Mouse (Mus musculus): ENCODE results near the gene Gprin1. TPM values are rescaled to one million over a fixed set of nuclear protein-coding genes. Genes with fewer than 3 reads are reported as not detected.

Gene Gprin1
- polyA plus RNA-seq, 1 experiment, result 41.4 TPM

DNA sequence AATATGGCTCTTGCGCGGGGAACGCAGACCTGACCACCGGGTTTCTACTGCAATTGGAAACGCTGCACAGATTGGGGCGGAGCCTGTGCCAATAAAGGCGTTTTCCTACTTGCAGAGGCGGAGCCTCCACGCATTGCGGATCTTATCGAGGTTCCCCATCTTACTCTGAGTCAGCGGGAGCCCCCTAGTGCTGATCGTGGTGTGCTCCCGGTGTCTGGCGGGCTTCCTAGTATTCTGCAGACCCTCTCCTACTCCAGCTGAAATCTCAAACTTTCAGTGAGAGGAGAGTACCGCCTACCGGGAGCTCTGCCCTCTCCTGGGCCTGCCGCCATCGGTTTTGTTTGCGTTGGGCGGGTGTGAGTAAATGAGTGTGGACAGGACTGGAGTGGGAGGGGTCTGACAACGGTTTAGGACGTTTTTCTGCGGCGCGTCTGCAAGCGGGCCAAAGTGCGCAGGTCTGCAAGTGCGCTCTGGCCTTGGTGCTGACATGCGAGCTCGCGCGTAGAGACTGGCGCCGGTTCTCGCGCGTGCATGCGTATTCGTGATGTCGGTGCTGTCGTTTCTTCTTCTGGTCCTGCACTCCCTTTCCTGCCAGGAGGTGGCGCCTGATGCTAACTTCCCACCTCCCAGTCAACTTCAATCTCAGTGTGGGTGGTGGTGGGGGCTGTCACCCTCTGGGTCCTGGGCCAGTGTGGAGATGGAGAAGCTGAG is 8.5 kb upstream of the Gprin1 start:
- no peaks in the 10 kb centered on the region for H3K27me3 ChIP-seq (ENCODE audit: control insufficient read depth, insufficient read depth, low read length)
- H3K27ac ChIP-seq (ENCODE audit: insufficient read depth, low read length), result peak overlapping the region; percentile 87
- under 1% methylated on average over 43 of the region's 43 CpGs for WGBS
- H3K4me3 ChIP-seq (replicated peaks; ENCODE audit: insufficient read depth, low read depth, low read length), result peak overlapping the region; percentile 56
- peaks cover 51% of the 10 kb centered on the region for H3K4me1 ChIP-seq (ENCODE audit: control insufficient read depth, insufficient read depth, low read length)
- DNase-seq, result peak; percentile 96 to 98
- TF ChIP-seq POLR2A (IDR thresholded peaks at IDR 0.05; ENCODE audit: borderline replicate concordance, insufficient read depth, low read length), result peak; percentile 63
- TF ChIP-seq CTCF (IDR thresholded peaks at IDR 0.05; ENCODE audit: borderline replicate concordance, insufficient read depth, low read depth, low read length), result peak; percentile 95

DNA sequence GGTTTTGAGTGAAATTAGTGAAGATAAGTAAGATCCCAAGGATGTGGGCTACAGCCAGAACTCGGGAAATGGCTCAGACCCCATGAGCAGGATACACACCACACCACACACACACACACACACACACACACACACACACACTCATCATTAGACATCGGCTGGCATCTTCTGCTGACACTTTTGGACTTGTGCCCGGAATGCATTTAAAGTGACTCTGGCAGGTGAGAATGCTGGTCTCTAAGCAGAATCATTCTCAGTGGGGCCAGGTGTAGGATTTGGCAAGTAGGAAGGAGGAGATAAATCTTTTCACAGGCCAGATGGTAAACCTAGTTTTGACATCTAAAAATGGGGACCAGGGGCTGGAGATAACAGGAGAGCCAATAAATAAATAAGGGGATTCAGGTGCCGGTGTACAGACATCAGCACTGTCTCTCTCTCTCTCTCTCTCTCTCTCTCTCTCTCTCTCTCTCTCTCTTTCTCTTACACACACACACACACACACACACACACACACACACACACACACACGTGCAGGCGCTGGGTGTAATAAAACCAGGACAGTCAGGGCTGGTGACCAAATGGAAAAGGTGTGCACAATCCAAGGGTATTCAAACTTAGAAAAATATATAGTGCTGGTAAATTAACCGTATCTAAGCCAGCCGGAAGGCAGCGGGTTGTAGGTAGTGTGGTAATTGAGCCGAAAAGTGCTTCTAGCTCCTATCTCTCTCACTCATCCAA is 7.6 kb upstream of the Gprin1 start:
- peak overlapping the region; percentile 56 for H3K4me3 ChIP-seq (replicated peaks; ENCODE audit: insufficient read depth, low read depth, low read length)
- H3K27ac ChIP-seq (ENCODE audit: insufficient read depth, low read length), result peak overlapping the region; percentile 87
- no peak for TF ChIP-seq POLR2A (IDR thresholded peaks at IDR 0.05; ENCODE audit: borderline replicate concordance, insufficient read depth, low read length)
- no peak for TF ChIP-seq CTCF (IDR thresholded peaks at IDR 0.05; ENCODE audit: borderline replicate concordance, insufficient read depth, low read depth, low read length)
- H3K27me3 ChIP-seq (ENCODE audit: control insufficient read depth, insufficient read depth, low read length), result no peaks in the 10 kb centered on the region
- H3K4me1 ChIP-seq (ENCODE audit: control insufficient read depth, insufficient read depth, low read length), result peaks cover 59% of the 10 kb centered on the region
- 3% methylated on average over 10 of the region's 10 CpGs for WGBS
- DNase-seq, result peak; percentile 80 to 91

GRCm38 (mm10) chr13:54756156-54756712 is 6.6 kb upstream of the Gprin1 start:
- H3K4me1 ChIP-seq (ENCODE audit: control insufficient read depth, insufficient read depth, low read length), result peaks cover 69% of the 10 kb centered on the region
- no peak for TF ChIP-seq CTCF (IDR thresholded peaks at IDR 0.05; ENCODE audit: borderline replicate concordance, insufficient read depth, low read depth, low read length)
- no peak for TF ChIP-seq POLR2A (IDR thresholded peaks at IDR 0.05; ENCODE audit: borderline replicate concordance, insufficient read depth, low read length)
- peak in 1 of 2 experiments; percentile 31 for DNase-seq
- 74% methylated on average over 8 of the region's 8 CpGs for WGBS
- H3K4me3 ChIP-seq (replicated peaks; ENCODE audit: insufficient read depth, low read depth, low read length), result no peak overlapping the region
- peak overlapping the region; percentile 25; the same call in 1 of the 2 replicates for H3K27ac ChIP-seq (ENCODE audit: insufficient read depth, low read length)
- H3K27me3 ChIP-seq (ENCODE audit: control insufficient read depth, insufficient read depth, low read length), result no peaks in the 10 kb centered on the region

- TF ChIP-seq CTCF (IDR thresholded peaks at IDR 0.05; ENCODE audit: borderline replicate concordance, insufficient read depth, low read depth, low read length) (no peak), POLR2A (IDR thresholded peaks at IDR 0.05; ENCODE audit: borderline replicate concordance, insufficient read depth, low read length) (no peak)
- H3K27ac ChIP-seq (ENCODE audit: insufficient read depth, low read length), result peak overlapping the region; percentile 67
- 11% methylated on average over 9 of the region's 9 CpGs for WGBS
- H3K4me1 ChIP-seq (ENCODE audit: control insufficient read depth, insufficient read depth, low read length), result peaks cover 62% of the 10 kb centered on the region
- no peaks in the 10 kb centered on the region for H3K27me3 ChIP-seq (ENCODE audit: control insufficient read depth, insufficient read depth, low read length)
- DNase-seq, result peak in 1 of 2 experiments; percentile 58
- H3K4me3 ChIP-seq (replicated peaks; ENCODE audit: insufficient read depth, low read depth, low read length), result no peak overlapping the region
These were observed 5.6 kb upstream of the Gprin1 start for GRCm38 (mm10) chr13:54755201-54755830.

- Histone ChIP-seq H3K4me3 (replicated peaks; ENCODE audit: insufficient read depth, low read depth, low read length) (no peak overlapping the region), H3K4me1 (ENCODE audit: control insufficient read depth, insufficient read depth, low read length) (peaks cover 53% of the 10 kb centered on the region), H3K27me3 (ENCODE audit: control insufficient read depth, insufficient read depth, low read length) (no peaks in the 10 kb centered on the region), H3K27ac (ENCODE audit: insufficient read depth, low read length) (no peak overlapping the region; the same call in 1 of the 2 replicates)
- 16% methylated on average over 12 of the region's 12 CpGs for WGBS
- DNase-seq, result peak; percentile 47 to 65
- TF ChIP-seq CTCF (IDR thresholded peaks at IDR 0.05; ENCODE audit: borderline replicate concordance, insufficient read depth, low read depth, low read length) (no peak), POLR2A (IDR thresholded peaks at IDR 0.05; ENCODE audit: borderline replicate concordance, insufficient read depth, low read length) (no peak)
These were observed 4.8 kb upstream of the Gprin1 start for GRCm38 (mm10) chr13:54754169-54755080.

DNA sequence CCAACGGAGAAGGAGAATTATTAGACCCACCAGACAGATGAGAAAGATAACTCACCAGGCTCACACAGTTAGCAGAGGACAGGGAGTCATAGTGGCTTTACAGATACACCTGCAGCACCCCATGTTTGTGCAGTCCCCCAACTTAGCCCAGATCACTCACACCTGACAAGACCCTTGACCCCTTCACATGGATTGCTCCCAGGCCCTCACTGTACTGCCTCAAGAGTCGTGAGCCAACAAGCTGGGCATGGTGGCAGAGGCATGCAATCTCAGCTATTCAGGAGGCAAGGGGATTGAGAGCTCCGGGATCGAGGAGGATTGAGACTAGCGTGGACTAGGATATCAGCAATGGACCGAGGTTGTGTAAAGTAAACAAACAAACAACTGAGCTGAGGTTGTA is 4.1 kb upstream of the Gprin1 start:
- no peak for DNase-seq
- no peak overlapping the region for H3K4me3 ChIP-seq (replicated peaks; ENCODE audit: insufficient read depth, low read depth, low read length)
- H3K27ac ChIP-seq (ENCODE audit: insufficient read depth, low read length), result no peak overlapping the region
- TF ChIP-seq POLR2A (IDR thresholded peaks at IDR 0.05; ENCODE audit: borderline replicate concordance, insufficient read depth, low read length), result no peak
- no peak for TF ChIP-seq CTCF (IDR thresholded peaks at IDR 0.05; ENCODE audit: borderline replicate concordance, insufficient read depth, low read depth, low read length)
- 65% methylated on average over 6 of the region's 6 CpGs for WGBS
- H3K4me1 ChIP-seq (ENCODE audit: control insufficient read depth, insufficient read depth, low read length), result peaks cover 48% of the 10 kb centered on the region
- H3K27me3 ChIP-seq (ENCODE audit: control insufficient read depth, insufficient read depth, low read length), result no peaks in the 10 kb centered on the region

GRCm38 (mm10) chr13:54752656-54753055 is 3.0 kb upstream of the Gprin1 start:
- WGBS, result 14% methylated on average over 10 of the region's 10 CpGs
- peaks cover 55% of the 10 kb centered on the region for H3K4me1 ChIP-seq (ENCODE audit: control insufficient read depth, insufficient read depth, low read length)

More at GRCm38 (mm10) chr13:54752656-54753055, 3.0 kb upstream of the Gprin1 start:
- H3K27me3 ChIP-seq (ENCODE audit: control insufficient read depth, insufficient read depth, low read length), result no peaks in the 10 kb centered on the region
- H3K27ac ChIP-seq (ENCODE audit: insufficient read depth, low read length), result peak overlapping the region; percentile 60
- H3K4me3 ChIP-seq (replicated peaks; ENCODE audit: insufficient read depth, low read depth, low read length), result no peak overlapping the region
- TF ChIP-seq POLR2A (IDR thresholded peaks at IDR 0.05; ENCODE audit: borderline replicate concordance, insufficient read depth, low read length) (no peak), CTCF (IDR thresholded peaks at IDR 0.05; ENCODE audit: borderline replicate concordance, insufficient read depth, low read depth, low read length) (no peak)
- peak; percentile 69 to 77 for DNase-seq
